Mouse (Mus musculus): ENCODE results near the gene Dnajc10. TPM values are rescaled to one million over a fixed set of nuclear protein-coding genes. Genes with fewer than 3 reads are reported as not detected.

Dnajc10 gene
- polyA plus RNA-seq, 1 experiment from 2014 or later, result 84.5 TPM

- Histone ChIP-seq H3K9ac (ENCODE audit: low read depth, low read length) (no peak within 1 kb of the TSS), H3K36me3 (ENCODE audit: control insufficient read depth, insufficient read depth, low read length) (no peaks in the 10 kb centered on the region), H3K27ac (ENCODE audit: low read depth, low read length) (no peak within 1 kb of the TSS), H3K4me3 (ENCODE audit: low read depth, low read length) (no peak within 1 kb of the TSS), H3K4me1 (replicated peaks; ENCODE audit: control insufficient read depth, insufficient read depth, low read length) (no peaks in the 10 kb centered on the region), H3K9me3 (ENCODE audit: control insufficient read depth, low read length) (no peaks in the 10 kb centered on the region), H3K4me2 (replicated peaks; ENCODE audit: low read depth, low read length) (no peak within 1 kb of the TSS), H3K27me3 (ENCODE audit: control insufficient read depth, insufficient read depth, low read length) (no peaks in the 10 kb centered on the region)
- DNase-seq (ENCODE audit: low spot score) (no peak), ATAC-seq (ENCODE audit: low FRiP score) (no peak)
- 89% methylated on average over 8 of the region's 8 CpGs for WGBS
Measured at GRCm38 (mm10) chr2:80292172-80292571, 23.1 kb upstream of the Dnajc10 start, which contains the start of gene Prdx6b. Prdx6b (plus strand) TSS chr2:80292472.

GRCm38 (mm10) chr2:80298334-80298733 is 16.9 kb upstream of the Dnajc10 start:
- Histone ChIP-seq H3K9me3 (ENCODE audit: control insufficient read depth, low read length) (no peaks in the 10 kb centered on the region), H3K27ac (ENCODE audit: low read depth, low read length) (no peak overlapping the region), H3K27me3 (ENCODE audit: control insufficient read depth, insufficient read depth, low read length) (no peaks in the 10 kb centered on the region), H3K9ac (ENCODE audit: low read depth, low read length) (no peak overlapping the region), H3K4me2 (replicated peaks; ENCODE audit: low read depth, low read length) (no peak overlapping the region), H3K36me3 (ENCODE audit: control insufficient read depth, insufficient read depth, low read length) (no peaks in the 10 kb centered on the region), H3K4me3 (ENCODE audit: low read depth, low read length) (no peak overlapping the region), H3K4me1 (replicated peaks; ENCODE audit: control insufficient read depth, insufficient read depth, low read length) (no peaks in the 10 kb centered on the region)
- WGBS, result 91% methylated on average over 3 of the region's 3 CpGs
- DNase-seq (ENCODE audit: low spot score), result no peak
- ATAC-seq (ENCODE audit: low FRiP score), result no peak

GRCm38 (mm10) chr2:80300806-80301205 is 14.5 kb upstream of the Dnajc10 start:
- Histone ChIP-seq H3K27me3 (ENCODE audit: control insufficient read depth, insufficient read depth, low read length) (no peaks in the 10 kb centered on the region), H3K4me3 (ENCODE audit: low read depth, low read length) (no peak overlapping the region), H3K27ac (ENCODE audit: low read depth, low read length) (no peak overlapping the region), H3K9ac (ENCODE audit: low read depth, low read length) (no peak overlapping the region), H3K36me3 (ENCODE audit: control insufficient read depth, insufficient read depth, low read length) (no peaks in the 10 kb centered on the region), H3K4me2 (replicated peaks; ENCODE audit: low read depth, low read length) (no peak overlapping the region), H3K9me3 (ENCODE audit: control insufficient read depth, low read length) (no peaks in the 10 kb centered on the region), H3K4me1 (replicated peaks; ENCODE audit: control insufficient read depth, insufficient read depth, low read length) (no peaks in the 10 kb centered on the region)
- no peak for DNase-seq (ENCODE audit: low spot score)
- no peak for ATAC-seq (ENCODE audit: low FRiP score)
- WGBS, result 86% methylated on average over 4 of the region's 4 CpGs

GRCm38 (mm10) chr2:80303957-80304356 is 11.3 kb upstream of the Dnajc10 start:
- H3K27ac ChIP-seq (ENCODE audit: low read depth, low read length), result no peak overlapping the region
- H3K27me3 ChIP-seq (ENCODE audit: control insufficient read depth, insufficient read depth, low read length), result no peaks in the 10 kb centered on the region
- no peak overlapping the region for H3K4me3 ChIP-seq (ENCODE audit: low read depth, low read length)
- no peak overlapping the region for H3K4me2 ChIP-seq (replicated peaks; ENCODE audit: low read depth, low read length)
- H3K36me3 ChIP-seq (ENCODE audit: control insufficient read depth, insufficient read depth, low read length), result no peaks in the 10 kb centered on the region
- WGBS, result 96% methylated on average over 2 of the region's 2 CpGs
- H3K9me3 ChIP-seq (ENCODE audit: control insufficient read depth, low read length), result no peaks in the 10 kb centered on the region
- DNase-seq (ENCODE audit: low spot score) (no peak), ATAC-seq (ENCODE audit: low FRiP score) (no peak)
- no peaks in the 10 kb centered on the region for H3K4me1 ChIP-seq (replicated peaks; ENCODE audit: control insufficient read depth, insufficient read depth, low read length)
- H3K9ac ChIP-seq (ENCODE audit: low read depth, low read length), result no peak overlapping the region

- no peak overlapping the region for H3K9ac ChIP-seq (ENCODE audit: low read depth, low read length)
- no peaks in the 10 kb centered on the region for H3K36me3 ChIP-seq (ENCODE audit: control insufficient read depth, insufficient read depth, low read length)
- 90% methylated on average over 3 of the region's 3 CpGs for WGBS
- H3K27ac ChIP-seq (ENCODE audit: low read depth, low read length), result no peak overlapping the region
- H3K4me3 ChIP-seq (ENCODE audit: low read depth, low read length), result no peak overlapping the region
- no peak overlapping the region for H3K4me2 ChIP-seq (replicated peaks; ENCODE audit: low read depth, low read length)
- H3K27me3 ChIP-seq (ENCODE audit: control insufficient read depth, insufficient read depth, low read length), result no peaks in the 10 kb centered on the region
- H3K4me1 ChIP-seq (replicated peaks; ENCODE audit: control insufficient read depth, insufficient read depth, low read length), result no peaks in the 10 kb centered on the region
- ATAC-seq (ENCODE audit: low FRiP score), result no peak
- no peak for DNase-seq (ENCODE audit: low spot score)
- no peaks in the 10 kb centered on the region for H3K9me3 ChIP-seq (ENCODE audit: control insufficient read depth, low read length)
Measured at GRCm38 (mm10) chr2:80307701-80308100, 7.6 kb upstream of the Dnajc10 start.

- Histone ChIP-seq H3K27ac (ENCODE audit: low read depth, low read length) (no peak overlapping the region), H3K9ac (ENCODE audit: low read depth, low read length) (no peak overlapping the region), H3K4me1 (replicated peaks; ENCODE audit: control insufficient read depth, insufficient read depth, low read length) (peaks cover 1% of the 10 kb centered on the region), H3K4me3 (ENCODE audit: low read depth, low read length) (no peak overlapping the region), H3K4me2 (replicated peaks; ENCODE audit: low read depth, low read length) (no peak overlapping the region), H3K9me3 (ENCODE audit: control insufficient read depth, low read length) (no peaks in the 10 kb centered on the region), H3K27me3 (ENCODE audit: control insufficient read depth, insufficient read depth, low read length) (no peaks in the 10 kb centered on the region), H3K36me3 (ENCODE audit: control insufficient read depth, insufficient read depth, low read length) (no peaks in the 10 kb centered on the region)
- DNase-seq (ENCODE audit: low spot score) (no peak), ATAC-seq (ENCODE audit: low FRiP score) (no peak)
- WGBS, result 83% methylated on average over 4 of the region's 4 CpGs
Measured at GRCm38 (mm10) chr2:80309775-80310174, 5.5 kb upstream of the Dnajc10 start.

GRCm38 (mm10) chr2:80310772-80311171 is 4.5 kb upstream of the Dnajc10 start:
- WGBS, result 80% methylated on average over 4 of the region's 4 CpGs
- Histone ChIP-seq H3K27me3 (ENCODE audit: control insufficient read depth, insufficient read depth, low read length) (no peaks in the 10 kb centered on the region), H3K9me3 (ENCODE audit: control insufficient read depth, low read length) (no peaks in the 10 kb centered on the region), H3K27ac (ENCODE audit: low read depth, low read length) (no peak overlapping the region), H3K4me1 (replicated peaks; ENCODE audit: control insufficient read depth, insufficient read depth, low read length) (peaks cover 3% of the 10 kb centered on the region), H3K9ac (ENCODE audit: low read depth, low read length) (no peak overlapping the region), H3K36me3 (ENCODE audit: control insufficient read depth, insufficient read depth, low read length) (no peaks in the 10 kb centered on the region), H3K4me3 (ENCODE audit: low read depth, low read length) (no peak overlapping the region), H3K4me2 (replicated peaks; ENCODE audit: low read depth, low read length) (no peak overlapping the region)
- ATAC-seq (ENCODE audit: low FRiP score) (no peak), DNase-seq (ENCODE audit: low spot score) (no peak)

- no peak overlapping the region for H3K4me3 ChIP-seq (ENCODE audit: low read depth, low read length)
- no peak for ATAC-seq (ENCODE audit: low FRiP score)
- H3K9me3 ChIP-seq (ENCODE audit: control insufficient read depth, low read length), result no peaks in the 10 kb centered on the region
- DNase-seq (ENCODE audit: low spot score), result no peak
- WGBS, result 78% methylated on average over 4 of the region's 4 CpGs
- no peaks in the 10 kb centered on the region for H3K36me3 ChIP-seq (ENCODE audit: control insufficient read depth, insufficient read depth, low read length)
- H3K4me1 ChIP-seq (replicated peaks; ENCODE audit: control insufficient read depth, insufficient read depth, low read length), result peaks cover 3% of the 10 kb centered on the region
- no peak overlapping the region for H3K4me2 ChIP-seq (replicated peaks; ENCODE audit: low read depth, low read length)
- no peak overlapping the region for H3K9ac ChIP-seq (ENCODE audit: low read depth, low read length)
- H3K27me3 ChIP-seq (ENCODE audit: control insufficient read depth, insufficient read depth, low read length), result no peaks in the 10 kb centered on the region
- H3K27ac ChIP-seq (ENCODE audit: low read depth, low read length), result no peak overlapping the region
Measured at GRCm38 (mm10) chr2:80311350-80311749, 3.9 kb upstream of the Dnajc10 start.

GRCm38 (mm10) chr2:80314201-80314600 is 1.1 kb upstream of the Dnajc10 start:
- no peak overlapping the region for H3K4me3 ChIP-seq (ENCODE audit: low read depth, low read length)
- ATAC-seq (ENCODE audit: low FRiP score) (no peak), DNase-seq (ENCODE audit: low spot score) (no peak)
- peaks cover 3% of the 10 kb centered on the region for H3K4me1 ChIP-seq (replicated peaks; ENCODE audit: control insufficient read depth, insufficient read depth, low read length)
- H3K36me3 ChIP-seq (ENCODE audit: control insufficient read depth, insufficient read depth, low read length), result no peaks in the 10 kb centered on the region
- no peak overlapping the region for H3K4me2 ChIP-seq (replicated peaks; ENCODE audit: low read depth, low read length)
- no peak overlapping the region for H3K27ac ChIP-seq (ENCODE audit: low read depth, low read length)
- no peaks in the 10 kb centered on the region for H3K27me3 ChIP-seq (ENCODE audit: control insufficient read depth, insufficient read depth, low read length)
- WGBS, result 67% methylated on average over 1 of the region's 1 CpGs
- H3K9ac ChIP-seq (ENCODE audit: low read depth, low read length), result no peak overlapping the region
- H3K9me3 ChIP-seq (ENCODE audit: control insufficient read depth, low read length), result no peaks in the 10 kb centered on the region

Data from hindbrain, embryonic 11.5 days (tissue).